In the genomic region with DNA sequence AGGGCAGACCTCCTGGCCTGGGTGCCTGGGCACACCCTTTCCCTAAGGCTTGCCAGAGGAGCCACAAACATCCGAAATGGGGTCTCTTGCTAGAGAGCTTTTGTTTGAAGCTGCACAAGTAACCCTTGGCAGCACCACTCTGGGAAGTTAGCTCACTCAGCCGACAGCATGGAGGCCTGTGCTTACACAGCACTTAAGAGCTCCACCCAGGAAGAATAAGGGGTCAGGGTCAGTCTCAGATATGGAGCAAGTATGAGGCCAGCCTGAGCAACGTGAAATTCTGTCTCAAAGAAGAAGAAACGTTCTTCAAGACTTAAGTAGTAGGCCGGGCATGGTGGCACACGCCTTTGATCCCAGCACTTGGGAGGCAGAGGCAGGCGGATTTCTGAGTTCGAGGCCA, we compare ENCODE assay signal across 27 mouse cellular contexts. TPM values are rescaled to one million over a fixed set of nuclear protein-coding genes. Genes with fewer than 3 reads are reported as not detected.
A peak's percentile ranks its signal among the peaks of the same experiment; 100 is the strongest.
DNase-seq lines count a peak whose midpoint lies in the region; ATAC-seq and TF ChIP-seq lines count a peak whose summit lies in the region.
"Had no signal": no experiment of that assay in that cellular context is flagged by ENCODE, and none has a peak within 500 bp of the region (broad histone marks: within the 10 kb centered on the region; RNA-seq: fewer than 3 reads in every experiment).

No protein-coding gene starts in this region.

- peaks cover 2% of the 10 kb centered on the region; the same call in 1 of the 2 replicates for H3K4me1 ChIP-seq in lung, embryonic 16.5 days (replicated peaks; ENCODE audit: control insufficient read depth, insufficient read depth, low read length)
- H3K4me1 ChIP-seq in midbrain, embryonic 11.5 days (ENCODE audit: control insufficient read depth, insufficient read depth, low read length), result no peaks in the 10 kb centered on the region
- H3K4me1 ChIP-seq in midbrain, embryonic 10.5 days, result no peaks in the 10 kb centered on the region
- peaks cover 11 to 23% of the 10 kb centered on the region in 2 experiments for H3K4me1 ChIP-seq in MEL (ENCODE audit: control insufficient read depth in 1 of 2, insufficient read depth in 2 of 2, low read length in 2 of 2)
- H3K4me1 ChIP-seq in brown adipose tissue, adult 24 weeks (ENCODE audit: control insufficient read depth, insufficient read depth, insufficient read length, low read length), result peaks cover 6% of the 10 kb centered on the region
- no peaks in the 10 kb centered on the region for H3K4me1 ChIP-seq in forebrain, postnatal 0 days (ENCODE audit: insufficient read depth)

- no peak overlapping the region for H3K4me2 ChIP-seq in lung, embryonic 16.5 days (ENCODE audit: low read depth, low read length)
- H3K4me2 ChIP-seq in midbrain, embryonic 11.5 days, result no peak overlapping the region
- no peak overlapping the region for H3K4me2 ChIP-seq in forebrain, postnatal 0 days (ENCODE audit: low read depth)

- no peaks in the 10 kb centered on the region for H3K9me3 ChIP-seq in lung, embryonic 16.5 days (ENCODE audit: control insufficient read depth, low read length)
- H3K9me3 ChIP-seq in midbrain, embryonic 11.5 days (ENCODE audit: control insufficient read depth, low read length), result no peaks in the 10 kb centered on the region
- no peaks in the 10 kb centered on the region for H3K9me3 ChIP-seq in midbrain, embryonic 10.5 days (replicated peaks)
- no peaks in the 10 kb centered on the region for H3K9me3 ChIP-seq in MEL (replicated peaks; ENCODE audit: insufficient read depth, low read length)
- no peaks in the 10 kb centered on the region for H3K9me3 ChIP-seq in forebrain, postnatal 0 days (ENCODE audit: low read length)
- H3K9me3 ChIP-seq: G1E had no signal

- H3K9ac ChIP-seq in lung, embryonic 16.5 days (ENCODE audit: low read length), result no peak overlapping the region
- no peak overlapping the region for H3K9ac ChIP-seq in midbrain, embryonic 11.5 days (ENCODE audit: low read length)
- no peak overlapping the region for H3K9ac ChIP-seq in MEL (ENCODE audit: control insufficient read depth, low read depth, low read length, poor library complexity, severe bottlenecking)
- H3K9ac ChIP-seq in forebrain, postnatal 0 days, result no peak overlapping the region

- no peaks in the 10 kb centered on the region for H3K27me3 ChIP-seq in lung, embryonic 16.5 days (ENCODE audit: control insufficient read depth, insufficient read depth, low read depth, low read length)
- no peaks in the 10 kb centered on the region for H3K27me3 ChIP-seq in midbrain, embryonic 11.5 days (ENCODE audit: control insufficient read depth, insufficient read depth, low read length)
- no peaks in the 10 kb centered on the region for H3K27me3 ChIP-seq in midbrain, embryonic 10.5 days (ENCODE audit: low read depth, poor library complexity, severe bottlenecking)
- H3K27me3 ChIP-seq in MEL (ENCODE audit: control insufficient read depth in 1 of 2, insufficient read depth in 2 of 2, low read length in 2 of 2), result no peaks in the 10 kb centered on the region
- no peaks in the 10 kb centered on the region for H3K27me3 ChIP-seq in forebrain, postnatal 0 days (ENCODE audit: insufficient read depth, low read length)
- H3K27me3 ChIP-seq: CH12.LX, Patski had no signal

- H3K36me3 ChIP-seq in lung, embryonic 16.5 days (ENCODE audit: control insufficient read depth, insufficient read depth, low read length), result no peaks in the 10 kb centered on the region
- H3K36me3 ChIP-seq in midbrain, embryonic 11.5 days (ENCODE audit: control insufficient read depth, insufficient read depth, low read length), result no peaks in the 10 kb centered on the region
- no peaks in the 10 kb centered on the region for H3K36me3 ChIP-seq in midbrain, embryonic 10.5 days
- peaks cover 0 to 24% of the 10 kb centered on the region in 2 experiments; a peak in 2 of 4 replicates for H3K36me3 ChIP-seq in MEL (ENCODE audit: control insufficient read depth in 1 of 2, insufficient read depth in 2 of 2, low read length in 2 of 2)
- no peaks in the 10 kb centered on the region for H3K36me3 ChIP-seq in forebrain, postnatal 0 days (ENCODE audit: insufficient read depth)
- H3K36me3 ChIP-seq: G1E had no signal

- TF ChIP-seq POLR2A in MEL (IDR thresholded peaks at IDR 0.05; ENCODE audit: control insufficient read depth in 1 of 2, insufficient read depth in 1 of 2, low read depth in 1 of 2, low read length in 2 of 2, poor library complexity in 1 of 2), result no peak

- H3K4me3 ChIP-seq in lung, embryonic 16.5 days (ENCODE audit: low read length), result no peak overlapping the region
- no peak overlapping the region for H3K4me3 ChIP-seq in midbrain, embryonic 11.5 days (ENCODE audit: low read depth, low read length)
- H3K4me3 ChIP-seq in midbrain, embryonic 10.5 days, result no peak overlapping the region
- H3K4me3 ChIP-seq in MEL (ENCODE audit: control insufficient read depth in 1 of 2, insufficient read depth in 1 of 2, low read depth in 2 of 2, low read length in 2 of 2), result no peak overlapping the region
- no peak overlapping the region for H3K4me3 ChIP-seq in brown adipose tissue, adult 24 weeks (ENCODE audit: insufficient read depth, low read depth, low read length)
- no peak overlapping the region for H3K4me3 ChIP-seq in forebrain, postnatal 0 days (ENCODE audit: low read depth, low read length)

- no peak for TF ChIP-seq CTCF in MEL (IDR thresholded peaks at IDR 0.05 in 2 of 3, conservative IDR thresholded peaks at IDR 0.05 in 1 of 3; ENCODE audit: control insufficient read depth in 1 of 3, insufficient read depth in 1 of 3, low read depth in 2 of 3, low read length in 3 of 3, poor library complexity in 1 of 3, severe bottlenecking in 1 of 3)
- TF ChIP-seq CTCF in forebrain, postnatal 0 days (IDR thresholded peaks at IDR 0.05; ENCODE audit: low read depth), result no peak

- peak; percentile 54; the same call in 1 of the 2 replicates for ATAC-seq in lung, embryonic 16.5 days (ENCODE audit: low read depth)
- no peak for ATAC-seq in midbrain, embryonic 11.5 days (ENCODE audit: low FRiP score)
- ATAC-seq in forebrain, postnatal 0 days, result no peak
- ATAC-seq: activated CD4-positive, CD25-positive, alpha-beta regulatory T cell, adult 4 months; CD4-positive, CD25-positive, alpha-beta regulatory T cell, adult 4 months; Patski had no signal

- no peak overlapping the region for H3K27ac ChIP-seq in lung, embryonic 16.5 days (ENCODE audit: low read length)
- H3K27ac ChIP-seq in midbrain, embryonic 11.5 days (ENCODE audit: low read depth, low read length), result no peak overlapping the region
- no peak overlapping the region for H3K27ac ChIP-seq in midbrain, embryonic 10.5 days (replicated peaks)
- peak overlapping the region; percentile 68 for H3K27ac ChIP-seq in MEL (ENCODE audit: control insufficient read depth, low read depth, low read length)
- H3K27ac ChIP-seq in brown adipose tissue, adult 24 weeks (replicated peaks; ENCODE audit: low read depth, low read length), result 0 out of 2 replicates have a peak overlapping the region, but pooled peaks have one; percentile 23
- no peak overlapping the region for H3K27ac ChIP-seq in forebrain, postnatal 0 days (ENCODE audit: low read depth, low read length)

- no peak for TF ChIP-seq RAD21 in MEL (IDR thresholded peaks at IDR 0.05; ENCODE audit: low read depth, low read length)

- WGBS in lung, embryonic 16.5 days, result 48% methylated on average over 8 of the region's 8 CpGs
- 79% methylated on average over 8 of the region's 8 CpGs for WGBS in midbrain, embryonic 11.5 days
- WGBS in midbrain, embryonic 10.5 days, result 84% methylated on average over 8 of the region's 8 CpGs
- 83% methylated on average over 8 of the region's 8 CpGs for WGBS in forebrain, postnatal 0 days

- DNase-seq in lung, postnatal 14 days, result no peak
- peak; percentile 65 for DNase-seq in midbrain, embryonic 11.5 days (ENCODE audit: low spot score, missing footprints)
- no peak for DNase-seq in midbrain, embryonic 10.5 days (ENCODE audit: low spot score)
- DNase-seq in MEL (ENCODE audit: low read depth, low spot score), result no peak
- no peak for DNase-seq in cerebellum, adult 11 months
- DNase-seq in forebrain, postnatal 0 days, result no peak
- DNase-seq: adrenal gland, adult 2 months; adrenal gland, adult 8-10 months; adrenal gland, postnatal 10 days; adrenal gland, postnatal 14 days; adrenal gland, postnatal 25 days; B cell, adult 2 months; cerebellum, adult 11-12 months; cerebellum, adult 18-20 months; cerebellum, adult 2 months; cerebellum, adult 8-10 months had no signal

- no peaks in the 10 kb centered on the region for H3K79me2 ChIP-seq in MEL (ENCODE audit: control insufficient read depth, insufficient read depth, low read length, poor library complexity)

- TF ChIP-seq EP300 in MEL (IDR thresholded peaks at IDR 0.05; ENCODE audit: low read depth in 1 of 2, low read length in 2 of 2), result no peak

RNA-seq across cellular contexts. Expression of gene Wdr93, which starts 19.1 kb away (rescaled TPM):
- polyA plus RNA-seq in lung, embryonic 16.5 days (2015; fragmentation: Nextera tagmentation; extraction: Ambion mirVana), result 0.88 and 1.7 TPM in 2 replicates
- 0.33 and 0.39 TPM in 2 replicates for polyA plus RNA-seq in midbrain, embryonic 11.5 days (2014; fragmentation: Nextera tagmentation; extraction: Ambion mirVana)
- polyA plus RNA-seq in midbrain, embryonic 10.5 days (2016; fragmentation: Nextera tagmentation; extraction: Ambion mirVana), result 0.12 and 0.22 TPM in 2 replicates
- 0.16 and 0.23 TPM in 2 replicates for total RNA-seq in MEL (2012; rRNA removed)
- polyA plus RNA-seq in MEL (2012; ENCODE audit: insufficient read depth in 1 of 2, insufficient read length in 2 of 2, low read depth in 1 of 2, low replicate concordance in 2 of 2, missing spikeins in 1 of 2), result under 1 TPM in 1 of 2 experiments, not detected in 1; 0.40 TPM
- 5.8 and 6.6 TPM in 2 replicates for polyA plus RNA-seq in brown adipose tissue, adult 24 weeks (2012; ENCODE audit: insufficient read depth, insufficient read length, missing spikeins)
- 0.46 and 0.86 TPM in 2 replicates for total RNA-seq in forebrain, postnatal 0 days (2014; rRNA removed)
- polyA plus RNA-seq in forebrain, postnatal 0 days (2015; fragmentation: Nextera tagmentation; extraction: Ambion mirVana), result 0.29 and 0.81 TPM in 2 replicates

RNA-seq across cellular contexts. Expression of gene Pex11a, which starts 19.2 kb away (rescaled TPM):
- polyA plus RNA-seq in lung, embryonic 16.5 days (2015; fragmentation: Nextera tagmentation; extraction: Ambion mirVana), result 10.0 and 14.5 TPM in 2 replicates
- polyA plus RNA-seq in midbrain, embryonic 11.5 days (2014; fragmentation: Nextera tagmentation; extraction: Ambion mirVana), result 8.4 TPM in 2 replicates
- polyA plus RNA-seq in midbrain, embryonic 10.5 days (2016; fragmentation: Nextera tagmentation; extraction: Ambion mirVana), result 9.0 and 9.3 TPM in 2 replicates
- 3.4 and 3.9 TPM in 2 replicates for total RNA-seq in MEL (2012; rRNA removed)
- polyA plus RNA-seq in MEL (2012; ENCODE audit: insufficient read depth in 1 of 2, insufficient read length in 2 of 2, low read depth in 1 of 2, low replicate concordance in 2 of 2, missing spikeins in 1 of 2), result 1 to 10 TPM in 1 of 2 experiments, not detected in 1; 8.7 TPM
- 71.2 and 78.9 TPM in 2 replicates for polyA plus RNA-seq in brown adipose tissue, adult 24 weeks (2012; ENCODE audit: insufficient read depth, insufficient read length, missing spikeins)
- 1.3 and 2.1 TPM in 2 replicates for total RNA-seq in forebrain, postnatal 0 days (2014; rRNA removed)
- 16.9 and 17.3 TPM in 2 replicates for polyA plus RNA-seq in forebrain, postnatal 0 days (2015; fragmentation: Nextera tagmentation; extraction: Ambion mirVana)

RNA-seq across cellular contexts. Expression of gene Plin1, which starts 29.4 kb away (rescaled TPM):
- polyA plus RNA-seq in lung, embryonic 16.5 days (2015; fragmentation: Nextera tagmentation; extraction: Ambion mirVana), result 0.21 TPM in 1 of 2 replicates, not detected in the other
- not detected in 2 replicates for polyA plus RNA-seq in midbrain, embryonic 11.5 days (2014; fragmentation: Nextera tagmentation; extraction: Ambion mirVana)
- 0.04 and 0.10 TPM in 2 replicates for polyA plus RNA-seq in midbrain, embryonic 10.5 days (2016; fragmentation: Nextera tagmentation; extraction: Ambion mirVana)
- 0.10 and 0.19 TPM in 2 replicates for total RNA-seq in MEL (2012; rRNA removed)
- polyA plus RNA-seq in MEL (2012; ENCODE audit: insufficient read depth in 1 of 2, insufficient read length in 2 of 2, low read depth in 1 of 2, low replicate concordance in 2 of 2, missing spikeins in 1 of 2), result under 1 TPM in 1 of 2 experiments, not detected in 1; 0.08 TPM
- polyA plus RNA-seq in brown adipose tissue, adult 24 weeks (2012; ENCODE audit: insufficient read depth, insufficient read length, missing spikeins), result 1,266 and 1,376 TPM in 2 replicates
- 0.31 TPM in 1 of 2 replicates, not detected in the other for total RNA-seq in forebrain, postnatal 0 days (2014; rRNA removed)
- 0.21 TPM in 1 of 2 replicates, not detected in the other for polyA plus RNA-seq in forebrain, postnatal 0 days (2015; fragmentation: Nextera tagmentation; extraction: Ambion mirVana)
- total RNA-seq: CH12.LX had no signal
- polyA plus RNA-seq: activated CD4-positive, CD25-positive, alpha-beta regulatory T cell, adult 4 months; C2C12; CD4-positive, CD25-positive, alpha-beta regulatory T cell, adult 4 months; G1E had no signal

RNA-seq across cellular contexts. Expression of gene Mesp1, which starts 31.5 kb away (rescaled TPM):
- polyA plus RNA-seq in lung, embryonic 16.5 days (2015; fragmentation: Nextera tagmentation; extraction: Ambion mirVana), result 0.21 TPM in 1 of 2 replicates, not detected in the other
- not detected in 2 replicates for polyA plus RNA-seq in midbrain, embryonic 11.5 days (2014; fragmentation: Nextera tagmentation; extraction: Ambion mirVana)
- 0.12 TPM in 1 of 2 replicates, not detected in the other for polyA plus RNA-seq in midbrain, embryonic 10.5 days (2016; fragmentation: Nextera tagmentation; extraction: Ambion mirVana)
- total RNA-seq in MEL (2012; rRNA removed), result not detected in 2 replicates
- not detected for polyA plus RNA-seq in MEL (2012; ENCODE audit: insufficient read depth in 1 of 2, insufficient read length in 2 of 2, low read depth in 1 of 2, low replicate concordance in 2 of 2, missing spikeins in 1 of 2)
- not detected in 2 replicates for polyA plus RNA-seq in brown adipose tissue, adult 24 weeks (2012; ENCODE audit: insufficient read depth, insufficient read length, missing spikeins)
- total RNA-seq in forebrain, postnatal 0 days (2014; rRNA removed), result 0.23 and 1.6 TPM in 2 replicates
- polyA plus RNA-seq in forebrain, postnatal 0 days (2015; fragmentation: Nextera tagmentation; extraction: Ambion mirVana), result 0.77 and 1.1 TPM in 2 replicates
- total RNA-seq: adrenal gland, adult 18-20 months; adrenal gland, adult 2 months; adrenal gland, adult 8-10 months; adrenal gland, postnatal 10 days; adrenal gland, postnatal 14 days; adrenal gland, postnatal 25 days; adrenal gland, postnatal 36 days; CH12.LX; G1E had no signal
- polyA plus RNA-seq: activated CD4-positive, CD25-positive, alpha-beta regulatory T cell, adult 4 months; adrenal gland, adult 2 months; brain, embryonic 14.5 days; CD4-positive, CD25-positive, alpha-beta regulatory T cell, adult 4 months; cerebellum, adult 2 months; G1E; Patski had no signal

RNA-seq across cellular contexts. Expression of gene Kif7, which starts 46.6 kb away (rescaled TPM):
- polyA plus RNA-seq in lung, embryonic 16.5 days (2015; fragmentation: Nextera tagmentation; extraction: Ambion mirVana), result 3.2 and 3.7 TPM in 2 replicates
- 2.8 and 4.7 TPM in 2 replicates for polyA plus RNA-seq in midbrain, embryonic 11.5 days (2014; fragmentation: Nextera tagmentation; extraction: Ambion mirVana)
- polyA plus RNA-seq in midbrain, embryonic 10.5 days (2016; fragmentation: Nextera tagmentation; extraction: Ambion mirVana), result 5.6 and 6.0 TPM in 2 replicates
- 12.1 and 13.1 TPM in 2 replicates for total RNA-seq in MEL (2012; rRNA removed)
- polyA plus RNA-seq in MEL (2012; ENCODE audit: insufficient read depth in 1 of 2, insufficient read length in 2 of 2, low read depth in 1 of 2, low replicate concordance in 2 of 2, missing spikeins in 1 of 2), result 10 to 100 TPM in 1 of 2 experiments, not detected in 1; 15.6 TPM
- polyA plus RNA-seq in brown adipose tissue, adult 24 weeks (2012; ENCODE audit: insufficient read depth, insufficient read length, missing spikeins), result 0.40 and 0.58 TPM in 2 replicates
- 5.7 and 6.4 TPM in 2 replicates for total RNA-seq in forebrain, postnatal 0 days (2014; rRNA removed)
- polyA plus RNA-seq in forebrain, postnatal 0 days (2015; fragmentation: Nextera tagmentation; extraction: Ambion mirVana), result 1.4 and 2.0 TPM in 2 replicates

Comparison
In these comparisons a context has a peak if more than half of its experiments do, and no peak if none do; other contexts are left out.
1. H3K27ac ChIP-seq: peak in MEL (single experiment) and brown adipose tissue, adult 24 weeks (single experiment); none in lung, embryonic 16.5 days (single experiment), midbrain, embryonic 11.5 days (single experiment), midbrain, embryonic 10.5 days (single experiment) and forebrain, postnatal 0 days (single experiment).
2. RNA of gene Plin1, which starts 29.4 kb away (polyA plus RNA-seq): 1,266 to 1,376 TPM in brown adipose tissue, adult 24 weeks; 0.21 TPM in lung, embryonic 16.5 days, 0.08 TPM in MEL, not detected in midbrain, embryonic 11.5 days, 0.04 to 0.10 TPM in midbrain, embryonic 10.5 days and 0.21 TPM in forebrain, postnatal 0 days; every median in the first group is over 1,000 times any median in the second.